In genomic region chr11:35922205-35922873, GRCm38 (mm10) we compare ENCODE assay signal across 11 mouse cellular contexts. TPM values are rescaled to one million over a fixed set of nuclear protein-coding genes. Genes with fewer than 3 reads are reported as not detected.
DNase-seq lines count a peak whose midpoint lies in the region; ATAC-seq and TF ChIP-seq lines count a peak whose summit lies in the region.
"Had no signal": no experiment of that assay in that cellular context is flagged by ENCODE, and none has a peak within 500 bp of the region (broad histone marks: within the 10 kb centered on the region; RNA-seq: fewer than 3 reads in every experiment).

No protein-coding gene starts in this region.

- H3K4me1 ChIP-seq in forebrain, embryonic 12.5 days: peaks cover 34% of the 10 kb centered on the region
- no peaks in the 10 kb centered on the region; the same call in none of the 2 replicates for H3K4me1 ChIP-seq in forebrain, embryonic 11.5 days (replicated peaks; ENCODE audit: control insufficient read depth, insufficient read depth, low read length)
- H3K4me1 ChIP-seq in thymus, adult 2 months (replicated peaks; ENCODE audit: control insufficient read depth, insufficient read depth, low read length): no peaks in the 10 kb centered on the region
- peaks cover 7% of the 10 kb centered on the region; the same call in 1 of the 2 replicates for H3K4me1 ChIP-seq in hindbrain, embryonic 14.5 days (replicated peaks; ENCODE audit: control insufficient read depth, insufficient read depth, low read length)
- H3K4me1 ChIP-seq: megakaryocyte, embryonic 14.5 days had no signal

- H3K27me3 ChIP-seq in forebrain, embryonic 12.5 days: peaks cover 10% of the 10 kb centered on the region
- no peaks in the 10 kb centered on the region for H3K27me3 ChIP-seq in forebrain, embryonic 11.5 days (ENCODE audit: control insufficient read depth, insufficient read depth, low read length)
- no peaks in the 10 kb centered on the region for H3K27me3 ChIP-seq in thymus, adult 2 months (ENCODE audit: control insufficient read depth, insufficient read depth, low read length)
- H3K27me3 ChIP-seq in hindbrain, embryonic 14.5 days (ENCODE audit: control insufficient read depth, insufficient read depth, low read length): no peaks in the 10 kb centered on the region

- H3K4me3 ChIP-seq in forebrain, embryonic 12.5 days (replicated peaks): no peak overlapping the region
- no peak overlapping the region for H3K4me3 ChIP-seq in forebrain, embryonic 11.5 days (ENCODE audit: low read depth, low read length)
- H3K4me3 ChIP-seq in thymus, adult 2 months (ENCODE audit: control insufficient read depth, insufficient read depth, low read length): no peak overlapping the region
- H3K4me3 ChIP-seq in hindbrain, embryonic 14.5 days (replicated peaks; ENCODE audit: low read length): no peak overlapping the region
- H3K4me3 ChIP-seq: megakaryocyte, embryonic 14.5 days had no signal

- WGBS in forebrain, embryonic 12.5 days: 26% methylated on average over 12 of the region's 12 CpGs
- 33% methylated on average over 12 of the region's 12 CpGs for WGBS in forebrain, embryonic 11.5 days
- WGBS in thymus, adult 2 months: 55% methylated on average over 12 of the region's 12 CpGs
- 41% methylated on average over 12 of the region's 12 CpGs for WGBS in hindbrain, embryonic 14.5 days

- no peaks in the 10 kb centered on the region for H3K9me3 ChIP-seq in forebrain, embryonic 12.5 days
- no peaks in the 10 kb centered on the region; the same call in 1 of the 2 replicates for H3K9me3 ChIP-seq in forebrain, embryonic 11.5 days (ENCODE audit: control insufficient read depth, low read length)
- 0 out of 2 replicates have a peak, but pooled peaks cover 5% of the 10 kb centered on the region for H3K9me3 ChIP-seq in hindbrain, embryonic 14.5 days (ENCODE audit: control insufficient read depth, low read length)

- peak; percentile 19; the same call in 1 of the 2 replicates for ATAC-seq in forebrain, embryonic 12.5 days (ENCODE audit: low FRiP score)
- ATAC-seq in forebrain, embryonic 11.5 days (replicated peaks; ENCODE audit: low FRiP score): no peak
- no peak for ATAC-seq in hindbrain, embryonic 14.5 days (ENCODE audit: low FRiP score)

- H3K9ac ChIP-seq in forebrain, embryonic 12.5 days: no peak overlapping the region
- H3K9ac ChIP-seq in forebrain, embryonic 11.5 days (ENCODE audit: low read length): no peak overlapping the region
- no peak overlapping the region for H3K9ac ChIP-seq in hindbrain, embryonic 14.5 days

- no peak for DNase-seq in forebrain, embryonic 11.5 days (ENCODE audit: low spot score)
- peak; percentile 14 for DNase-seq in 3T3-L1 (ENCODE audit: low read depth, low spot score)
- peak; percentile 44 for DNase-seq in embryo, embryonic 10 days (ENCODE audit: low spot score)
- peak; percentile 46 to 59 for DNase-seq in lung, adult 18-20 months
- DNase-seq in thymus, adult 2 months: no peak
- DNase-seq in hindbrain, embryonic 14.5 days (ENCODE audit: low spot score): no peak
- no peak for DNase-seq in frontal cortex, postnatal 36 days (ENCODE audit: low spot score in 2 of 2)
- DNase-seq: heart, adult 11 months had no signal

- H3K27ac ChIP-seq in forebrain, embryonic 12.5 days: no peak overlapping the region
- no peak overlapping the region for H3K27ac ChIP-seq in forebrain, embryonic 11.5 days (ENCODE audit: low read depth, low read length)
- H3K27ac ChIP-seq in thymus, adult 2 months (ENCODE audit: control insufficient read depth, insufficient read depth, low read length): no peak overlapping the region
- H3K27ac ChIP-seq in hindbrain, embryonic 14.5 days: no peak overlapping the region

- no peak overlapping the region for H3K4me2 ChIP-seq in forebrain, embryonic 12.5 days
- H3K4me2 ChIP-seq in forebrain, embryonic 11.5 days (ENCODE audit: low read depth, low read length, severe bottlenecking): no peak overlapping the region
- H3K4me2 ChIP-seq in hindbrain, embryonic 14.5 days (replicated peaks): no peak overlapping the region

- H3K36me3 ChIP-seq in forebrain, embryonic 12.5 days (replicated peaks): no peaks in the 10 kb centered on the region
- H3K36me3 ChIP-seq in forebrain, embryonic 11.5 days (ENCODE audit: control insufficient read depth, insufficient read depth, low read length): no peaks in the 10 kb centered on the region
- no peaks in the 10 kb centered on the region for H3K36me3 ChIP-seq in thymus, adult 2 months (ENCODE audit: control insufficient read depth, insufficient read depth, low read length)
- H3K36me3 ChIP-seq in hindbrain, embryonic 14.5 days (replicated peaks; ENCODE audit: control insufficient read depth, insufficient read depth): no peaks in the 10 kb centered on the region
- H3K36me3 ChIP-seq: G1E had no signal

- no peak for TF ChIP-seq POLR2A in thymus, adult 2 months (IDR thresholded peaks at IDR 0.05; ENCODE audit: control insufficient read depth, extremely low read depth, insufficient read depth, low read length, poor library complexity)

- no peak for TF ChIP-seq CTCF in thymus, adult 2 months (IDR thresholded peaks at IDR 0.05; ENCODE audit: borderline replicate concordance, control insufficient read depth, extremely low read depth, insufficient read depth, low read length, poor library complexity)

RNA-seq across cellular contexts. Expression of gene Wwc1, which starts 58.0 kb away (rescaled TPM):
- 6.7 and 10.3 TPM in 2 replicates for polyA plus RNA-seq in forebrain, embryonic 12.5 days (2016; fragmentation: Nextera tagmentation; extraction: Ambion mirVana)
- 10.6 and 15.9 TPM in 2 replicates for polyA plus RNA-seq in forebrain, embryonic 11.5 days (2014; fragmentation: Nextera tagmentation; extraction: Ambion mirVana)
- polyA plus RNA-seq in thymus, adult 2 months (2012; rRNA removed): 2.2 and 3.5 TPM in 2 replicates
- 9.3 and 10.1 TPM in 2 replicates for polyA plus RNA-seq in hindbrain, embryonic 14.5 days (2014; fragmentation: Nextera tagmentation; extraction: Ambion mirVana)

Comparison
In these comparisons a context has a peak if more than half of its experiments do, and no peak if none do; other contexts are left out.
1. DNase-seq: peak in 3T3-L1 (single experiment), embryo, embryonic 10 days (single experiment) and lung, adult 18-20 months (2 of 2); none in forebrain, embryonic 11.5 days (single experiment), thymus, adult 2 months (single experiment), hindbrain, embryonic 14.5 days (single experiment) and frontal cortex, postnatal 36 days (0 of 2).